Mouse (Mus musculus): ENCODE data around the gene Ppp1r12a. TPM values are rescaled to one million over a fixed set of nuclear protein-coding genes. Genes with fewer than 3 reads are reported as not detected.

The Ppp1r12a gene
- total RNA-seq (2021): 100 to 1,000 TPM; 145 to 150 TPM
- long read RNA-seq, experiment 1, partial matches to known transcripts: 2 of 9 reads
- long read RNA-seq, experiment 1, other reads (novel, unspliced or antisense): 7 of 9 reads
- long read RNA-seq, experiment 2, partial matches to known transcripts: 2 of 6 reads
- long read RNA-seq, experiment 2, other reads (novel, unspliced or antisense): 4 of 6 reads

DNA sequence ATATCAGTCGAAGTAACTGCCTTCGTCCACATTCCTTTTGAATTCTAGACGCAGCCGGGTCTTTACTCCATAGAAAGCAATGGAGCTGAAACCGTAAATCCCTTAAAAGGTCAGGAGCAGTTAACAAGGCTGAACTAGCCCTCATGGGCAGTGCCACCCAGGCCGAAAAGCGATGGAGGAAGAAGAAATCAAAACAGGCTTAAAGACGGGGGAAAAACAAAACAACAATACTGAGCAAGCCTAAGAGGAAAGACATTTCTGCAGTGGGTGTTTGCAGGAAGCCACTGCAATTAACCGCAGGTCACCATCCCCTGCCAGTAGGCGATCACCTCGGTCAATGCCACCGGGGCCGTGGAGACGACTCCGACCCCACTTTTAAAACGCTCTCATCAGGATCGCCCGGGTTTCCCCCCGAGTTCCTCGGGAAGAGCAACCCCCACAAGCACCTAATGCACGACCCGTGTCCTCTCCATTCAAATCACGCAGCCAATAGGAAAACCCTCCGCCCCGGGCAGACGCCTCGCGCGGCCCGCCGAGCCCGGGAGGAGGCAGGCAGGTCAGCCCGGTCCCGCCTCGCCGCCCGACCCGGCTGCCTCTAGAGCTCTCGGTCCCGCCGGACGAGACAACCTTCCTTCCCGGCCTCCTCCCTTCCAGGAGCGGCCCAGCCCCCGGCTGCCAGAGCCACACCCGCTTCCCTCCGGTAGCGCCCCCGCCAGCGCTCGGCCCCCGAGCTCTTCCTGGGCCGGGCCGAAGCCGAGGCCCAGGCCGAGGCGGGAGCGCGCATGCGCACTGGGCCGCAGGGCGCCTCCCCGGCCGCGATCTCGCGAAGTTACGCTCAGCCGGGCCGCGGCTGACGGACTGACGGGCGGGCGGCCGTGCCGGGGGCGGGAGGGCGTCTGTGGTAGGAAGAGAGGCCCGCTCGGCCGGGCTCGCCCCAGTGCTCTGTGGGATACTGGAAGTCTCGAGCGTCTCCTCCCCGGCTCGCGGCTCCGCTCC lies at the start of gene Ppp1r12a:
Gene Ppp1r12a (plus strand): TSS at position 933 of the 996 bp plus-strand sequence.
- Histone ChIP-seq H3K27ac (peak within 1 kb of the TSS; percentile 99), H3K4me3 (peak within 1 kb of the TSS; percentile 98)
- intact Hi-C loops (cut with DNase I): loop anchor here (2.0 to 5.0 kb wide), 3 partner anchors 73 to 229 kb away; no protein-coding TSS in a partner anchor
- TF ChIP-seq CTCF (IDR thresholded peaks at IDR 0.05): no peak; the same call in 1 of the 2 replicates
- peak; percentile 96 to 97 for DNase-seq (ENCODE audit: extremely low spot score in 1 of 2, low spot score in 2 of 2)

DNA sequence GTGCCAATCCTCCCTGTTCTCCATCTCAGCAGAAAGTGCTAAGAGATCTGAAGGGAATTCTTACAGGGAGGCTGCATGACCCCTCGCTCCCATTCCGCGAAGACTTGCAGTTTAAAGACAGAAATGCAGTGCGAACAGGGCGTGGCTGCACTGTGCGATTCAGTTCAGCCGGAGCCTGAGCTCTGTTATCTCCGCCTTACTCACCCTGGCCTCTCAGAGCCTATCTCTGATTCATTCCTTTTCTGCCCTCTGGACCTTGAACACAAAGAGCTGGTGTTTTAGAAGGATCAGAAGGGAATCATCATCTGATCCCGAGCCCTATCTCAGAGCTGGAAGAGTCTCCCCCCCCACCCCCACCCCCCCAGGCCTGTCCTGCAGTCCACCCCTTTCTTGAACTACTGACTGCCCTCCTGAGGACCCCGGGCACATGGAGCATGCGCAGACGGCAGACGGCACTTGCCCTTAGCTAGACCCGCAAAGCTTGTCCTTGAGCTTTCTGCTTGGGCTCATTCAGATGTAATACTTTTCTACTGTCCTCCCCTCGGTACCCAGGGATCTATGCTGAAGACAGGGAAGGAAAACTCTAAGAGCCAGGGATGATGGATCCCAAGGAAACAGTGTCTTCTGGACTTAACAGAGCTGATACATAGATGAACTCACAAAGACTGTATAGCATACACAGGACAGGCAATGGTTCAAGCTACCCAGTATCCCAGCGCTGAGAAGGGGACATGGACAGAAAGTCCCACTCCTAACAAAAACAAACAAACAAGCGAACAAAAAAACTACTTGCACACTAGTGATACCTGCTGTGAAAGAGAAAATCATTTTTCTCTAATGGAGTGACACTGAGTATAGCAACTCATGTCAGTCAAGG lies 48.4 kb upstream of the Ppp1r12a start:
- TF ChIP-seq CTCF (IDR thresholded peaks at IDR 0.05): no peak
- Histone ChIP-seq H3K27ac (no peak overlapping the region), H3K4me3 (no peak overlapping the region)
- intact Hi-C loops (cut with DNase I): no loop called here
- DNase-seq (ENCODE audit: extremely low spot score in 1 of 2, low spot score in 2 of 2): no peak

GRCm38 (mm10) chr10:108118200-108119163 lies 43.5 kb upstream of the Ppp1r12a start:
- no peak for DNase-seq (ENCODE audit: extremely low spot score in 1 of 2, low spot score in 2 of 2)
- TF ChIP-seq CTCF (IDR thresholded peaks at IDR 0.05): no peak
- intact Hi-C loops (cut with DNase I): no loop called here
- Histone ChIP-seq H3K4me3 (no peak overlapping the region), H3K27ac (no peak overlapping the region)

GRCm38 (mm10) chr10:108119416-108119815 lies 42.6 kb upstream of the Ppp1r12a start:
- H3K27ac ChIP-seq: no peak overlapping the region
- TF ChIP-seq CTCF (IDR thresholded peaks at IDR 0.05): no peak
- DNase-seq (ENCODE audit: extremely low spot score in 1 of 2, low spot score in 2 of 2): no peak
- H3K4me3 ChIP-seq: no peak overlapping the region
- intact Hi-C loops (cut with DNase I): no loop called here

DNA sequence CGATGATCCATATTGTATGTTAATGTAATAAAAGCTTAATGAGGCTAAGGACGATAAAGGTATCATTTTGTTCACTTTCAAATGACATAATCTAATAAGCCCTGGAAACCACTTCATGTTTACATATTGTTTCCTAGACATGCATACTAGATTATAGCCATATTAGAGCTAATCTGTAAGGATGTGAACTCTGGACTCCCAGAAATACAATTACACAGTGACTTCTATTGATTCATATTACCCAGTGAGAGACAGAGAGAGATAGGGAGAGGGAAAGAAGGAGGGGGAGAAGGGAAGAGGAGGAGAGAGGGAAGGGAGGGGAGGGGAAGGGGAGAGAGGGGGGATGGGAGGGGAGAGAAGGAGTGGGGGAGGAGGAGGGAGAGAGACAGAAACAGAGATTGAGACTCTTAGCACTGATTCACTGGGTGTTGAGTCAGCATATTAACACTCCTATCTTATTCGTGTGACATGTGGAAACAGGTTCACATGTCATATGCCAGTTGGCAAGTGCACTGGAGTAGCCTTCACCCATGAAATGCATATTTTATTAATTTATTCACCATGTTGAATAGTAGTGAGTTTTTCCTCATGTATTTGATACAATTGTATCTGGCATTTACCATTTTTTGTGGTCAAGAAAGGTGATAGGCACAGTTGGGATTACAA lies 36.9 kb upstream of the Ppp1r12a start:
- H3K4me3 ChIP-seq: no peak overlapping the region
- intact Hi-C loops (cut with DNase I): no loop called here
- no peak for DNase-seq (ENCODE audit: extremely low spot score in 1 of 2, low spot score in 2 of 2)
- TF ChIP-seq CTCF (IDR thresholded peaks at IDR 0.05): no peak
- H3K27ac ChIP-seq: no peak overlapping the region

GRCm38 (mm10) chr10:108129167-108129566 lies 32.8 kb upstream of the Ppp1r12a start:
- Histone ChIP-seq H3K27ac (no peak overlapping the region), H3K4me3 (no peak overlapping the region)
- no peak for DNase-seq (ENCODE audit: extremely low spot score in 1 of 2, low spot score in 2 of 2)
- intact Hi-C loops (cut with DNase I): no loop called here
- no peak for TF ChIP-seq CTCF (IDR thresholded peaks at IDR 0.05)

DNA sequence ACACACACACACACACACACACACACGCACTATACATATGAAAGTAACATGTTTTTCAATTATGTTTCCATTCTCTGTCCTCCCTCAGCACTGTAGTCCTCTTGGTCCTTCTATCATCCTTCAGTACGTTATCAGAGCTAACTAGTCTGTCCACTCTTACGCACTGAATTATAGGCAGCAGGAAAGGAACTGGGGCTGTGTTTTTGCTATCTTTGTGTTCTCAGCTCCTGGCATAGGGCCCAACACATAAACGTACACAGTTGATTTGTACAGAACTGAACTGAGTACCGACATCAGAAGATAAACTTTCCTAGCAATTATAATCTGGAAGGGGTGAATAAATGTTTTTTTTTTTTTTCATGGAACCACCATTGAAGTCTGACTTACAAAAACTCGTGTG lies 30.1 kb upstream of the Ppp1r12a start:
- TF ChIP-seq CTCF (IDR thresholded peaks at IDR 0.05): no peak
- no peak for DNase-seq (ENCODE audit: extremely low spot score in 1 of 2, low spot score in 2 of 2)
- H3K4me3 ChIP-seq: no peak overlapping the region
- intact Hi-C loops (cut with DNase I): no loop called here
- no peak overlapping the region for H3K27ac ChIP-seq

GRCm38 (mm10) chr10:108133253-108133652 lies 28.7 kb upstream of the Ppp1r12a start:
- intact Hi-C loops (cut with DNase I): no loop called here
- no peak for DNase-seq (ENCODE audit: extremely low spot score in 1 of 2, low spot score in 2 of 2)
- H3K4me3 ChIP-seq: peak overlapping the region; percentile 14
- no peak for TF ChIP-seq CTCF (IDR thresholded peaks at IDR 0.05)
- H3K27ac ChIP-seq: peak overlapping the region; percentile 51; the same call in 1 of the 2 replicates

GRCm38 (mm10) chr10:108133745-108134144 lies 28.2 kb upstream of the Ppp1r12a start:
- peak overlapping the region; percentile 51; the same call in 1 of the 2 replicates for H3K27ac ChIP-seq
- peak overlapping the region; percentile 14 for H3K4me3 ChIP-seq
- TF ChIP-seq CTCF (IDR thresholded peaks at IDR 0.05): no peak
- intact Hi-C loops (cut with DNase I): no loop called here
- DNase-seq (ENCODE audit: extremely low spot score in 1 of 2, low spot score in 2 of 2): no peak

- no peak overlapping the region for H3K4me3 ChIP-seq
- intact Hi-C loops (cut with DNase I): no loop called here
- H3K27ac ChIP-seq: no peak overlapping the region
- no peak for DNase-seq (ENCODE audit: extremely low spot score in 1 of 2, low spot score in 2 of 2)
- no peak for TF ChIP-seq CTCF (IDR thresholded peaks at IDR 0.05)
Measured at GRCm38 (mm10) chr10:108138347-108138746, 23.6 kb upstream of the Ppp1r12a start.

All from left cerebral cortex, adult 2 months (tissue).